Mouse (Mus musculus) heart, embryonic 10.5 days (tissue): ENCODE data around the gene Ctf2. TPM values are rescaled to one million over a fixed set of nuclear protein-coding genes. Genes with fewer than 3 reads are reported as not detected.

Experiments
- DNase-seq: peaks from one replicate; pipeline ENCODE4 v3.0.0-alpha.2; 2017; ENCODE audit warnings: low spot score
- H3K27ac ChIP-seq: fragments of 300-500 bp; sonication (generic); 2 replicates; pipeline ENCODE4 v1.5.1; 2016; ENCODE audit warnings: mild to moderate bottlenecking
- H3K27me3 ChIP-seq: fragments of 300-500 bp; sonication (generic); 2 replicates; pipeline ENCODE4 v1.6.1; 2016; ENCODE audit warnings: mild to moderate bottlenecking; ENCODE audit not compliant: poor library complexity, insufficient read depth, severe bottlenecking
- H3K36me3 ChIP-seq: fragments of 300-500 bp; sonication (generic); 2 replicates; pipeline ENCODE4 v1.6.1; 2016; ENCODE audit warnings: mild to moderate bottlenecking, moderate library complexity
- H3K4me1 ChIP-seq: fragments of 300-500 bp; sonication (generic); 2 replicates; pipeline ENCODE4 v1.6.1; 2016; ENCODE audit warnings: mild to moderate bottlenecking
- H3K4me3 ChIP-seq: fragments of 300-500 bp; sonication (generic); 2 replicates; pipeline ENCODE4 v1.5.1; 2016; ENCODE audit warnings: mild to moderate bottlenecking, moderate library complexity
- H3K9me3 ChIP-seq: fragments of 300-500 bp; sonication (generic); 2 replicates; pipeline ENCODE4 v1.6.1; 2016; ENCODE audit warnings: mild to moderate bottlenecking, moderate library complexity
- WGBS: fragments of 180-500 bp; shearing (Covaris S2); methylation state at CpG from one replicate; pipeline ENCODE4 v1.1.7; 2016; 5-methylcytosine and 5-hydroxymethylcytosine counted together
- polyA plus RNA-seq: library from polyadenylated mRNA; unstranded; fragments of >200 nt; fragmentation: Nextera tagmentation; extraction: Ambion mirVana; gene quantifications from 2 replicates; pipeline ENCODE4 v1.2.1, GENCODE M21; 2016

The Ctf2 gene
- polyA plus RNA-seq, 1 experiment from 2014 or later: 0.26 TPM

GRCm38 (mm10) chr7:127686740-127687449 lies 45.1 kb downstream of the Ctf2 start:
- H3K4me1 ChIP-seq: peaks cover 70% of the 10 kb centered on the region
- no peak overlapping the region for H3K4me3 ChIP-seq
- WGBS: 57% methylated on average over 11 of the region's 11 CpGs
- H3K9me3 ChIP-seq: no peaks in the 10 kb centered on the region
- H3K27ac ChIP-seq: 0 out of 2 replicates have a peak overlapping the region, but pooled peaks have one; percentile 79
- no peaks in the 10 kb centered on the region for H3K36me3 ChIP-seq
- no peak for DNase-seq
- no peaks in the 10 kb centered on the region for H3K27me3 ChIP-seq

- peaks cover 65% of the 10 kb centered on the region for H3K4me1 ChIP-seq
These were observed 46.5 kb downstream of the Ctf2 start for GRCm38 (mm10) chr7:127685304-127686018.

GRCm38 (mm10) chr7:127681888-127682553 lies 49.9 kb downstream of the Ctf2 start:
- Histone ChIP-seq H3K27ac (peak overlapping the region; percentile 52; the same call in 1 of the 2 replicates), H3K36me3 (peaks cover 2% of the 10 kb centered on the region; the same call in 1 of the 2 replicates), H3K4me1 (peaks cover 44% of the 10 kb centered on the region), H3K27me3 (no peaks in the 10 kb centered on the region), H3K9me3 (no peaks in the 10 kb centered on the region), H3K4me3 (no peak overlapping the region)
- no peak for DNase-seq
- WGBS: 49% methylated on average over 8 of the region's 8 CpGs

More at GRCm38 (mm10) chr7:127685304-127686018, 46.5 kb downstream of the Ctf2 start:
- DNase-seq: no peak
- no peaks in the 10 kb centered on the region for H3K9me3 ChIP-seq
- H3K4me3 ChIP-seq: no peak overlapping the region
- 0 out of 2 replicates have a peak overlapping the region, but pooled peaks have one; percentile 33 for H3K27ac ChIP-seq
- WGBS: 75% methylated on average over 14 of the region's 14 CpGs
- H3K36me3 ChIP-seq: no peaks in the 10 kb centered on the region
- H3K27me3 ChIP-seq: no peaks in the 10 kb centered on the region

- WGBS: 88% methylated on average over 13 of the region's 13 CpGs
- no peak overlapping the region for H3K4me3 ChIP-seq
- no peaks in the 10 kb centered on the region for H3K9me3 ChIP-seq
- peaks cover 3% of the 10 kb centered on the region; the same call in 1 of the 2 replicates for H3K36me3 ChIP-seq
- H3K27ac ChIP-seq: no peak overlapping the region
- peaks cover 36% of the 10 kb centered on the region for H3K4me1 ChIP-seq
- H3K27me3 ChIP-seq: no peaks in the 10 kb centered on the region
- no peak for DNase-seq
These were observed 51.4 kb downstream of the Ctf2 start for GRCm38 (mm10) chr7:127680541-127680940.

GRCm38 (mm10) chr7:127678811-127679210 lies 53.2 kb downstream of the Ctf2 start:
- 75% methylated on average over 2 of the region's 2 CpGs for WGBS
- H3K27me3 ChIP-seq: no peaks in the 10 kb centered on the region
- no peaks in the 10 kb centered on the region for H3K9me3 ChIP-seq
- peaks cover 30% of the 10 kb centered on the region for H3K4me1 ChIP-seq
- no peak overlapping the region for H3K27ac ChIP-seq
- H3K4me3 ChIP-seq: no peak overlapping the region
- no peak for DNase-seq
- peaks cover 3% of the 10 kb centered on the region; the same call in 1 of the 2 replicates for H3K36me3 ChIP-seq

GRCm38 (mm10) chr7:127677609-127678008 lies 54.4 kb downstream of the Ctf2 start:
- no peaks in the 10 kb centered on the region for H3K27me3 ChIP-seq
- peaks cover 21% of the 10 kb centered on the region for H3K4me1 ChIP-seq
- peaks cover 3% of the 10 kb centered on the region; the same call in 1 of the 2 replicates for H3K36me3 ChIP-seq
- no peaks in the 10 kb centered on the region for H3K9me3 ChIP-seq
- no peak overlapping the region for H3K27ac ChIP-seq
- 88% methylated on average over 4 of the region's 4 CpGs for WGBS
- DNase-seq: no peak
- no peak overlapping the region for H3K4me3 ChIP-seq

- Histone ChIP-seq H3K4me3 (no peak overlapping the region), H3K9me3 (no peaks in the 10 kb centered on the region), H3K4me1 (peaks cover 16% of the 10 kb centered on the region), H3K36me3 (peaks cover 3% of the 10 kb centered on the region; the same call in 1 of the 2 replicates), H3K27me3 (no peaks in the 10 kb centered on the region), H3K27ac (no peak overlapping the region)
- no peak for DNase-seq
- WGBS: 60% methylated on average over 6 of the region's 6 CpGs
These were observed 54.9 kb downstream of the Ctf2 start for GRCm38 (mm10) chr7:127677077-127677476.

- Histone ChIP-seq H3K36me3 (peaks cover 3% of the 10 kb centered on the region; the same call in 1 of the 2 replicates), H3K27me3 (no peaks in the 10 kb centered on the region), H3K4me3 (no peak overlapping the region), H3K27ac (0 out of 2 replicates have a peak overlapping the region, but pooled peaks have one; percentile 30), H3K9me3 (no peaks in the 10 kb centered on the region), H3K4me1 (peaks cover 9% of the 10 kb centered on the region)
- 71% methylated on average over 9 of the region's 9 CpGs for WGBS
- no peak for DNase-seq
These were observed 56.6 kb downstream of the Ctf2 start for GRCm38 (mm10) chr7:127675391-127675811.

GRCm38 (mm10) chr7:127674977-127675376 lies 57.0 kb downstream of the Ctf2 start:
- Histone ChIP-seq H3K4me3 (no peak overlapping the region), H3K36me3 (peaks cover 3% of the 10 kb centered on the region; the same call in 1 of the 2 replicates), H3K9me3 (no peaks in the 10 kb centered on the region), H3K4me1 (peaks cover 9% of the 10 kb centered on the region), H3K27ac (no peak overlapping the region), H3K27me3 (no peaks in the 10 kb centered on the region)
- under 1% methylated on average over 5 of the region's 5 CpGs for WGBS
- peak; percentile 90 for DNase-seq

GRCm38 (mm10) chr7:127672776-127673175 lies 59.2 kb downstream of the Ctf2 start:
- no peak overlapping the region for H3K27ac ChIP-seq
- peaks cover 3% of the 10 kb centered on the region; the same call in 1 of the 2 replicates for H3K36me3 ChIP-seq
- H3K4me1 ChIP-seq: peaks cover 10% of the 10 kb centered on the region
- no peak overlapping the region for H3K4me3 ChIP-seq
- DNase-seq: no peak
- 69% methylated on average over 4 of the region's 4 CpGs for WGBS
- H3K27me3 ChIP-seq: no peaks in the 10 kb centered on the region
- no peaks in the 10 kb centered on the region for H3K9me3 ChIP-seq

- Histone ChIP-seq H3K9me3 (no peaks in the 10 kb centered on the region), H3K36me3 (peaks cover 3% of the 10 kb centered on the region; the same call in 1 of the 2 replicates), H3K27me3 (no peaks in the 10 kb centered on the region), H3K27ac (no peak overlapping the region), H3K4me3 (no peak overlapping the region), H3K4me1 (peaks cover 16% of the 10 kb centered on the region)
- DNase-seq: no peak
- WGBS: 62% methylated on average over 11 of the region's 11 CpGs
These were observed 59.8 kb downstream of the Ctf2 start for GRCm38 (mm10) chr7:127671880-127672774.
